Mouse (Mus musculus) spleen, adult 12 weeks (tissue): ENCODE measurements around the gene Brpf1.
A peak's percentile ranks its signal among the peaks of the same experiment; 100 is the strongest.
"Not testable (repeated sequence)": the region's sequence is repeated elsewhere in the genome, so short reads cannot be mapped to it uniquely, and the experiment has no call there.

Experiments used
- DNase-seq: peaks from one replicate; pipeline ENCODE4 v3.0.0; 2022; ENCODE audit warnings: low spot score

Brpf1 gene

DNA sequence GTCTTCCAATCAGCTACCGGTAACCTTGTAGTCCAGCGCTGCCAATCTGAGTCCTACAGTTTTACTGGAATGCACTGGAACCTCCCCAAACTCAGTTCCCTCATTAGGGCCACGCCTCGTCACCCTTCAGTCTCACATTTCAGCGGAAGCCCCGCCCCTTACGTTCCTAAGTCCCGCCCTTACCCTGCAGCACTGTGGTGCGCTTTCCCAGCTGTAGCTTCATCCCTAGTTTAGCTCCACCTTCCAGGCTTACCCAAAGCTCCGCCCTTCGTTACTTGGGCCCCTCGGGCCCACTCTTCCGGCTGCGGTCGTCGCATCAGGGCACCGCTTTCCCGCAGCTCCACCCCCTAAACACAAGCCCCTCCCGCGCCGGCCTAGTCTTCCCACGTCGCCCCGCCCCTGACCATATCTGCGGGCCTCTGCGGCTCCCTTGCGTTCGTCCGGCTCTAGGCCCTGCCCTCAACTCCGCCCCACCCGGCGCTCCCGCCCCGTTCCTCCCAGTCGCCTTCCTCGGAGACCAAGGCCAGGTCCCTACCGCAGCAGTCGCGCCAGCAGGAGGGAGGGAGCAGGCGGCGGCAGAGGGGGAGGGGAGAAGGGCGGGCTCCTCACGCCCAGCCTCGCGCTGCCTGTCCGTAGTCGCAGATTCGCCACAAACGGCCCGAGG, 483 bp upstream of the Brpf1 start:
- peak; percentile 99 for DNase-seq

DNA sequence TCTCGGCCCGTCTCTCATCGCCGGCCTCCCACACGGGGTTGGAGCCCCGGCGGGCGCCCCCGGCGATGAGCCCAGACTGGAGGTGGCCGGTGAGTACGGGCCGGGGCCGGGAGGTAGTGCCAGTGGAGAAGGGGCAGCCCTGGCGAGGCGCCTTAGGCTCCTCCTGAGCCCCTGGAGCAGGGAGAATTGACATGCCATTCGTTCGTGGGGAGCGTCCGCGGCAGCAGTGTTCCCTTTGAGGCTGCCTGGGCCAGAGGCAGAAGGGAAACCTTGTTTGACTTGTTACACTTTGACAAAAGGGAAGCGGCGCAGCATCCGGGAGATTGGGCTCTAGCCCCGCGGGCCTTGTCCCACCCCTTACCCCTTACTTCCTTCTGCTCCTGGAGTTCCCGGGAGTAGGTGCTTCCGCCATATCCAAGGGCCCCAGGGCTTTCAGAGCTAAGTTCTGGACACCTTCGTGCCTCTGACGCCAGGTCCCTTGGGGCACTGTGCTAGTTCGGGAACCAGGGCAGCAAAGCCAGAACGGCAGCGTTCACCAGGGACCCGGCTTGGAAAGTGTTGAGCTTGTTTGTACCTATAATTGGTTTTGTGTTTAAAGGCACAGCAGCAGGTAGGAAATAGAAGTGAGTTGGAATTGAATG, 664 bp downstream of the Brpf1 start:
- DNase-seq: peak; percentile 48

DNA sequence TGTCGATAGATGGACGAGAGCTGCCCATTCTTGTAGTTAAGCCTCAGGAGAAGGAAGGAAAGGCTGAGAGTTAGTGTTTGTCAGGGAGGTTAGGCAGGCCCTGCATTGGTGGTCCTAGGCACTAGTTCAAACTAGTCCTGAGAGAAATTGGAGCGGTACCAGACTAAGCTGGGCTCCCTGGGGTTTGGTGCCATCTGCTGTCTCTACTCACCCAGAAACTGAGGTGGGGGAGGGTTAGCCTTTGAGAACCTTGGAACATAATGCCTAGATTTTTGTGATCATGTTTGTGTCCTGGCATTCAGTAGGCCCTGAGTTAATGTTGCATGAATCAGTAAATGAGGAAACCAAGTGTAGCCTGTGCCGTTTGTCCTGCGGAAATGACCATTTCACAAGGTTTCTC, 1.2 kb downstream of the Brpf1 start:
- DNase-seq: peak; percentile 22

DNA sequence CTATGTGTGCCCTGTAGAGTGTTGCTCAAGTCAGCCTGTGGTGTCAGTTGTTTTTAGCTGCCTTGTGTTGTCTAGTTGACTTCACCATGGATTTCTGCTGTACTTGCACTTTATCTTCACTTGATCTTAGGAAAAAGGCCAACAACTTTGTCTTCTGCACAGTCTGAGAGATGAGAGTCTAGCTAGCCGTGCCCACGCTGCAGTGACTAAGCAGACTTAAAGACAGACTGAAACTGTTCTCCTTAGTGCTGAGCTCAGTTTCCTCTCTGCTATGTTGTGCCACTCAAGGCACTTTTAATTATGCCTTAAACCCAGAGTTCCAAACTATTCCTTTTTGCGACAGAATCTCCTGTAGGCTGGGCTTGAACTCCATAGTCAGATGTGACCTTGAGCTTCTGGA, 9.0 kb downstream of the Brpf1 start:
- DNase-seq: no peak

DNA sequence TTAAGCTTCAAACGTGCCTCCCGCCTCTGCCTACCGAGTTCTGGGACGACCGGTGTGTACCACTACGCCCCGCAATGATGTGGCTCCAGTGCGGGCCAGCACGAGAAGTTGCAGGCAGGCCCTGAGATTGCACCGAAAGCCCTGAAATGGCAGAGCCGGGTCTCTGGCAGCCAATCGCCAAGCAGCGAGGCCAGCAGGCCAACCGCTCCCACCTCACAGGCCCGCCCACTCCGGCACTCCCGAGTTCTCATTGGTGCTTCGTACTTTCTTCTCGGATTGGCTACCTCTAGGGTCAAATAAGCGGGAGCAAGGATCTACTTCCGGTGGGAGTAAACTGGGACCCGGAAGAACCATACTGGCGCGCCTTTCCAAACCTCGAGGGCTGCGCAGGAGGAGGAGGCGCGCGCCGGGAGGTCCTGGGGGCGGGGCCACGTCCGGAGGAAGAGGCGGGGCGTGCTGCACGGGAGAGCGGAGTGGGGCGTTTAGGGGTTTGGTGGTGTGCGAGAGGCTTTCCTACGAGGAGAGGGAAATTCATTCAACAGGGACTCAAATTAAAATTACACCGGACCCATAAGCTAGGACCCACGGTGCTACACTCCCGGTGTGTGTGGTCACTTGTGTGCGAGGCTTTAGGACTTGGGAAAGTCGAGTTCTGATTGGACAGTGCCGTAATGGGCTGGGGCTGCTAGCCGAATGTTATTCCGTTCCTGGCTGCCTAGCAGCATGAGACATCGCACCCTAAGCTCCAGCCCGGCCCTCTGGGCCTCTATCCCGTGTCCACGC, 19.8 kb downstream of the Brpf1 start, which contains the start of gene Ogg1:
Gene Ogg1 (plus strand): TSS at position 440 of the 783 bp plus-strand sequence.
- DNase-seq: peak; percentile 93

DNA sequence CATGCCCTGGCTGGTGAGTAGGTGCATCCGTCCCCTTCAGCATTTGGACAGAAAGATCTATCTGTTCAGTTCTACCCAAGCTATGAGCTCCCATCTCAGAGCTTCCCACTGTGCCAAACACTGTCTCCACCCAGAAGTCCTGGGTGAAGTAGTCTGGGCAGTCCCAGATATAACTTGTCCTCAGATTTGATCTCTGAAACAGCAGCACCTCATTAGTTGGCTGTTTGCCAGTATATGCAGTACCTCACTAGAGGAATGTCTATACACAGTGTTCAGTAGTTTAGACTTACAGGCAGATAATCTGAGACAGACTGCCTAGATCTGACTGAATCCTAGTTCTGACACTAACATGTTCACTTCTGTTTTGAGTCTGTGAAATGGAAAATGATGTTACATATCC, 22.5 kb downstream of the Brpf1 start:
- no peak for DNase-seq

DNA sequence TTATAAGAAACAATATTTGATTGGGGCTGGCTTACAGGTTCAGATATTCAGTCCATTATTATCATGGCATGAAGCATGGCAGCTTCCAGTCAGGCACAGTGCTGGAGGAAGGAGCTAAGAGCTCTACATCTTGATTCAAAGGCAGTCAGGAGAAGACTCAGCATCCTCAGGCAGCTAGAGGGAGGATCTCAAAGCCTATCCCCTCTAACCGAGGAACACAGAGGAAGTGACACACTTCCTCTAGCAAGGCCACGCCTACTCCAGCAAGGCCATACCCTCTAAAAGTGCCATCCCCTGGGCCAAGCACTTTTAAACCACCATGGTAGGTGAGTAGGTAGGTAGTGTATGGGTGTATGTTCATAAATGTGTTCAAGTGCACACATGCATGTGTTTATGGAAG, 23.6 kb downstream of the Brpf1 start:
- no peak for DNase-seq

DNA sequence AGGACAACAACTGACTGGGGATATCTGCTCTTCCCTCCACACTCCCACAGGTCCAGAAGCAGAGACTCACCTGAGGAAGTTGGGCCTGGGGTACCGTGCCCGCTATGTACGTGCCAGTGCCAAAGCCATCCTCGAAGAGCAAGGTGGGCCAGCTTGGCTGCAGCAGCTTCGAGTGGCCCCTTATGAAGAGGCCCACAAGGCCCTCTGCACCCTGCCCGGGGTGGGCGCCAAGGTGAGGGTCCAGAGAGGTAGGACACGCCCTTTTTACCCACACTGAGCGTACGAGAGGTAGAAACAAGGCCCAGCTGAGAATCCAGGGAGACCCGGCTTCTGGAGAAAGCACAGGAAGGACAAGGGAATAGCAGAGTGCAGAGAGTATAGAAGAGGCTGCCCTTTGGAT, 24.8 kb downstream of the Brpf1 start:
- no peak for DNase-seq

DNA sequence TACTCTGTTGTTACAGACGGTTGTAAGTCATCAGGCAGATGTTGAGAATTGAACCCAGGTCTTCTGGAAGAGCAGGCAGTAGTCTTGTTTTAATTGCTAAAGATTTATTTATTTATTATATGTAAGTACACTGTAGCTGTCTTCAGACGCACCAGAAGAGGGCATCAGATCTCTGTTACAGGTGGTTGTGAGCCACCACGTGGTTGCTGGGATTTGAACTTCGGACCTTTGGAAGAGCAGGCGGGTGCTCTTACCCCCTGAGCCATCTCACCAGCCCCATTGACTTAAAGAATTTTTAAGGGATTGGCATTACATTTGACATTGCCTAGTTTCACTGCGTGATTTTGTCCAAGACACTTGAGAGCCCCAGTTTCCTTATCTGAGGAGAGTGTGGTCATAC, 25.8 kb downstream of the Brpf1 start:
- DNase-seq: not testable (repeated sequence)

DNA sequence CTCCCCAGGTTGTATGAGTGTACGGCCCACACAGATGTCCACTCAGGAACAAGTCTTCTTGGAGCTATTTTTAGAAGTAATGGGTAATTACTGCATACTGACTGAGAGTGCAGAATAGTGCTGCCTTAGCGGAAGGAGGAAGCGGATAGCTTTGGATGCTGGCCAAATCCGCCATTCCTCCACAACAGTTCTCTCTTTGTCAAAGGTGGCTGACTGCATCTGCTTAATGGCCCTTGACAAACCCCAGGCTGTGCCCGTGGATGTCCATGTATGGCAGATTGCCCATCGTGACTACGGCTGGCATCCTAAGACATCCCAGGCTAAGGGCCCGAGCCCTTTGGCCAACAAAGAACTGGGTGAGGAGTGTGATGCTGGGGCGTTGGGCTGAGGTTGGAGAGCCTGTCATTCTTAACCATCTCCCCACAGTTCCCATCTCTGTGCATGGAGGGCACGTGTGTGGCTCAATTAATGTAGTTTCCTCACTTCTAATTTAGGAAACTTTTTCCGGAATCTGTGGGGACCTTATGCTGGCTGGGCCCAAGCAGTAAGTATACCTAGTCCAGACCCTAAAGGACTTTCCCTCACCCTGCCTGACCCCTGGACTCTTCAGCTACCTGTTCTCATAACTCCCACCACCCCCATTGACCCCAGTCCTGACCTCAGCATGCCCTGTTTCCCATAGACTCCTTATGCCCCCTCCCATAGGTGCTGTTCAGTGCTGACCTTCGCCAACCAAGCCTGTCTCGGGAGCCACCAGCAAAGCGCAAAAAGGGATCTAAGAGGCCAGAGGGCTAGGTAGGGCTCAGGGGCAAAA, 26.4 kb downstream of the Brpf1 start:
- DNase-seq: no peak

DNA sequence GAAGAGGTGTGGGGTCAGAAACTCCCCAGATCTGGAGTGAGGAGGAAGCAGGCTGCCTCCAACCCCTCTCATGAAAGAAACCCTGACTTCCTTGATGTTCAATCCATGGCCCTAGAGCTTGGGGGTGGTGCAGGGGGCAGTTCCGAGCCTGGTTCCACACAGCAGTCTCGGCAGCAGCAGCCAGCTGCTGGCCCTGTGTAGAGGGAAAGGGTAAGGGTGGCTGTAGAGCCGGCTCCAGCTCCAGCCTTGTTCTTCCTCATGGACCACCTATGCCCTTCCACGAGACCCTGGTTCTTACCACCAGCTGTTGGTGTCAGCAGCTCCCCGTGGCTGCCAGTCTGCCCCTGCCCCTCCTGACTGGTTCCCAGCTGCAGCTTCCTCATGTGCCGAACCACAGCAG, 27.3 kb downstream of the Brpf1 start:
- no peak for DNase-seq

DNA sequence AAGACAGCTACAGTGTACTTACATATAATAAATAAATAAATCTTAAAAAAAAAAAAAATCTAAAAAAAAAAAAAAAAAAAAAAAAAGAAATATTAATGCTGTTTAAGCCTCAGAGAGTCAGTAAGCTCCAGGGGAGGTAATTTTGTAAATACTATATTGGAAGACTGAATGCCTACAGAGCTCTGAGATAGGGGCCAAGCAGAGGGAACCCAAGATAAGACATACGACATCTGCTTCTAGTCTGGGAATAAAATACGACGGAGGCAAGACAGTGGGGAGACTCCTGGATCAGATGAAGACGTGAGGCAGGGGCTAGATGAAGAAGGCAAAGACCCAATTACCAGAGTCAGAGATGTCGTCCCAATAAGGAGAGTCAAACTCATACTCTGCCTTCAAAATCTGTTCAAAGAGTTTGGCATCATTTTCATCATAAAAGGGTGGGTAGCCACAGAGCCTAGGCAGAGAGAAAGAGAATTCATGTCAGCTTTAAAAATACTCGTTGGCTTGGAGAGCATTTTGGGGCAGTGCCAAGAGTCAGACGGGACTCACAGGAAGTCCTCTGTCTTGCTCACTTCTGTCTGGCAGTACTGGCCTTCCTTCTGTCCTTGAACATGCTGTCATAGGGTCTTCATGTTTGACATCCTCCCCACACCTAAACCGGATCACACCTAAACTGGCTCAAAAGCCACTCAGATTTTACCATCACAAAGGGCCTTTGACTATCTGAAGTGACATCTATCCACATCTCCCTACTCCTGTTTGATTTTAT, 30.1 kb downstream of the Brpf1 start:
- no peak for DNase-seq

DNA sequence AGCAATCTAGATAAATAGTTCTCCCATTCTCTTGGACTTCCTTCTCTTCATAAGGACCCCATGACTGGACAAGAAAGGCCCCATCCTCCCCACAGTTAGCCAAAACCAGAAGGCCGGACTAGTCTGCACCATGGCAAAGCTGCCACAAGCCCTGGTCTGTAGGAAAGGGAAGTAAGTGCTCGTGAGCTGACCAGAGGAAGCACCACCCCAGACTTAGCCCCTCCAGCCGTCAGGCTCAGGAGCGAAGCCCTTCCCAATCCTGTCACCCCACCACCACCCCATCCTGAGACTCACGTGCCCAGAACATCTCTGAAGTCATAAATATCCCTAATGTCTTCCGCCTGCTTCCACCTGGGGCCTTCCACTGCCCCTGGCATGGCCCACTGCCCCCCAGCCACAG, 34.6 kb downstream of the Brpf1 start:
- DNase-seq: no peak

DNA sequence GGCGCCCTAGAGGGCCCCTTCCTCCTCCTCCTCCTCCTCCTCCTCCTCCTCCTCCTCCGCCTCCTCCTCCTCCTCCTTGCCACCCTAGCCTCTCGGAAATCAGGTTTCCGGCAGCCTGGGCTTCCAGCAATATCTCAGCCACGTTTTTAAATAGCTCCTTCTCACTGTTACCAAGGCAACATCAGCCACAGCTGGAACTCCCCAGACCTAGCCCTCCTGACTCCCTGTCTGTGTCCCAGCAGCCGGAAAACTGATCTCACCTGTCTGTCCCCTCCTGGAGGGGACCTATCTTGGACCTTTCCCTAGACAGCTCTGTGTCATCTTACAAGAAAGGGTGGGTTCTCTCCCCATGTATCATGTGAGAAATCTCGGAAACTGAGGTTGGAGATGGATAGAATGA, 35.4 kb downstream of the Brpf1 start:
- no peak for DNase-seq

DNA sequence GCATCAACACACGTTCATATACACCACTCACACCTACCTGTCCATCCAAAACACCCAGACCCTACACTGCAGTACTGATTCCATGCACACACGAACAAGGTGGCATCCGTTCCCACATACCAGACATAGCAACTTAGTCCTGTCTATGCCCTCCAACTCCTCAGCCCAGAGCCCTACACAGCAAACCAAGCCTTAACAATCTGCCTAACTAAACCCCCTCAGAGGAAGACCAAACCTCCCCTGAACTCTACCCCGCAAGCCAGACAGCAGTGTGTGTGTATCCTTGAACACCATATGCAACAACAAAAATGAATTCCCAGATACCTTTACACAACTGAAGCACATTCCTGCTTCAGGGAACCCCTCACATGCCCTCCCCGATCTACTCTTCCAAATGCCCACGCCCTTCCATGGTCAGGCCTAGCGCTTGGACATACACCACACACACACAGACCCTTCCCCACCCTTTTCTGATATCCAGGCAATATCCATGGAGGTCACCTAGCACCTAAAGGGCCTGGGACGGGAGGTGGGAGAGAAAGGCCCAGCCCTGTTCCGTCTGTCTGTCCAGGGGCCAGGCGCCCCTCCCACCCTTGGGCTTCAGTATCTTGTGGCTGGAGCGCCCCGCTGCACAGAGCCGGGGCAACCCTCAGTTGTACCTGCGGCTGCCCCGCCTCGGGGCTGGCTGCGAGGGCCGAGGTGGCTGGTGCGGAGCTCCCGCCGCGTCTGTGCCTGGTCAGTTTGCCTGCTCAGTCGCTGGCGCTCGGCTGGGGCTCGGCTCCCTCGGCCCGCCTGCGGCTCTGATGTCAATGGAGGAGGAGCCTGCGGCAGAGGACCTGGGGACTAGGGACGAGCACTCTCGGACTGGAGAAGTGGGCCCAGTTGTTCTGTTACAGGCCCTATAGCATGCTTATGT, 36.5 kb downstream of the Brpf1 start, which contains the start of gene Camk1:
Gene Camk1 (minus strand): TSS at position 808 of the 916 bp plus-strand sequence.
- DNase-seq: no peak

DNA sequence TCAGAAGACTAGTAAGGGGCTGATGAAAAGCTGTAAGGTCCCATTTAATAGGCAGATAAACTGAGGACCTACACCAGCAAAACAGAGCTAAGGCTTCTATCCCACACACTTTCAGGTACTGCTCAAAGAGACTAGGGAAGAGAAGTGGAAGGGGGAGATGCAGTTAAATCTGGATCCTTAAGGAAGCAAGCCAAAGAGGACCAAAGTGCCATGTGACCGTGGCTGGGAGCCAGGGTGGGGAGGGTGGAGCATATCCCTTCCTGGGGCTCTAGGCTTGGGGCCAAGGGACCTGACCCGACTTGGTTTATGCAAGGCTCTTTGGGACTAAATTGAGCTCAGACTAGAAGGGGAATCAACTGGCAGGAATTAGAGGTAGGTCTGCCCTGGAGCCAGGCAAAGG, 37.4 kb downstream of the Brpf1 start:
- DNase-seq: no peak

DNA sequence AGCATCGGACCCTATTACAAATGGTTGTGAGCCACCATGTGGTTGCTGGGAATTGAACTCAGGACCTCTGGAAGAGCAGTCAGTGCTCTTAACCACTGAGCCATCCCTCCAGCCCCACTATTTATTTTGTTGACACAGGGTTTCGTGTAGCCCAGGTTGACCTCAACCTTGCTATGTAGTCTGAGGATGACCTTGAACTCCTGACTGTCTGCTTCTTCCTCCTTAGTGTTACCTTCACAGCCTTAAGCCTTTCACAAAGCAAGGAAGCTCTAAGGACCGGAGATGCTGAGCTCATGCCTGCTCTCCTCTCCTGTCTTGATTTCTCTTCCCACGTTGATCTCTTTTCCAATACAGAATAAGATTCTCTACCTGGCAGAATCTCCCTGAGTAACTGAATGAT, 40.0 kb downstream of the Brpf1 start:
- no peak for DNase-seq

DNA sequence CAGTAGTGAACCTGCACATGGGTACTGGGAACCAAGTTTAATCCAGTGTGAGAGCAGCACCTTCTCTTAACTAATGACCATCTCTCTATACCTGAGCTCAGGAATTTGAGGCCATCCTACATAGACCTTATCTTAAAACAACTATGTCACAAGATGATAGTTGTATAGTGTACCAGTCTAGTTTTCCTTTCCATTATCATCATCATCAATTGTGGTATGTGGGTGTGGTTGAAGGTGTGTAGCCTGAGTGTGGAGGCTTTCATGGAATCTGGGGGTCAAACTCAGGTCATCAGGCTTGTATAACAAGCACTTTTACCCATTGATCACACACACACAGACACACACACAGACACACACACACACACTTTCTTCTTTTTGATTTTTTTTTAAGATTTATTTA, 43.6 kb downstream of the Brpf1 start:
- DNase-seq: no peak

DNA sequence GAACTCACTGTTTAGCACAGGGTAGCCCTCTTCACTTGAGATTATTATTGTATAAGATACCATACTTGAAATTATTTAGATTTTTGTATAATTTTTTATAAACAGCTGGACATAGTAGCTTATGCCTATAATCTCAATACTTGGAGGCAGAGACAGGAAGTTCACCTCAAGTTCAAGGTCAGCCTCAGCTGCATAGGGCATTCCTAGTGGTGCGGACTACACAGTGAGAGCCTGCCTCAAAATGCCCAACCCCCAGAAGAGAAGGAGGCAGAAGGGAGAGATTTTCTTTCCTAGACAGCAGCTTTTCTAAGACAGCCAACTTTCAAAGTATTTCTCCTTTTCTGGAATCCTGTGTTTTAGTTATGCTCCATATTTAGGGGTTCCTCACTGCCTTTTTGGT, 44.2 kb downstream of the Brpf1 start:
- DNase-seq: no peak

DNA sequence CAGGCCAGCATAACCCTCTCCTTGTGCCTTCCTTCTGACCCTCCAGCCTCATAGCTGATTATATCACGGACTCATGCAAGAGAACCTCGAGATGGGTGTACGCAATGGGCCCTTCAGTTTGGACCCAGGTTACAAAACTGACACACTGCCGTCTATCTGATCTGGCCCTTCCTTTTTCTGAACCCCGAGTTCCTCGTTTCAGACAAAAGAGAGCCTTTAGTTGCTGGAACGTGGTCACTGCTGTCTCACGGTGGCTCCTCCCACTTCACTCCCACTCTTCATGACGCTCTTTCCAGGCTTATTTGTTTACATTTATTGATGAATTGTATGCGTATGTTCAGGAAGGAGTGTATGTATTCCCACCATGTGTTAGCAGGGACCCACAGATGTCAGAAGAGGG, 44.7 kb downstream of the Brpf1 start:
- no peak for DNase-seq
